Mouse (Mus musculus) cerebral cortex, adult 2 months (tissue): ENCODE data around the gene Aldh16a1.

ENCODE experiments used
- WGBS: fragments of 180-500 bp; shearing (Covaris S2); methylation state at CpG from one replicate; pipeline ENCODE4 v1.1.7; 2018; 5-methylcytosine and 5-hydroxymethylcytosine counted together

Aldh16a1 gene

GRCm38 (mm10) chr7:45179469-45179868 lies 25.1 kb upstream of the Aldh16a1 start, which contains the start of gene Gfy:
TSS of gene Gfy (minus strand) at chr7:45179569.
- WGBS: 43% methylated on average over 7 of the region's 7 CpGs

GRCm38 (mm10) chr7:45178550-45178949 lies 24.2 kb upstream of the Aldh16a1 start:
- 27% methylated on average over 7 of the region's 7 CpGs for WGBS

- 3% methylated on average over 31 of the region's 31 CpGs for WGBS
These were observed 22.0 kb upstream of the Aldh16a1 start for GRCm38 (mm10) chr7:45176356-45176755.

DNA sequence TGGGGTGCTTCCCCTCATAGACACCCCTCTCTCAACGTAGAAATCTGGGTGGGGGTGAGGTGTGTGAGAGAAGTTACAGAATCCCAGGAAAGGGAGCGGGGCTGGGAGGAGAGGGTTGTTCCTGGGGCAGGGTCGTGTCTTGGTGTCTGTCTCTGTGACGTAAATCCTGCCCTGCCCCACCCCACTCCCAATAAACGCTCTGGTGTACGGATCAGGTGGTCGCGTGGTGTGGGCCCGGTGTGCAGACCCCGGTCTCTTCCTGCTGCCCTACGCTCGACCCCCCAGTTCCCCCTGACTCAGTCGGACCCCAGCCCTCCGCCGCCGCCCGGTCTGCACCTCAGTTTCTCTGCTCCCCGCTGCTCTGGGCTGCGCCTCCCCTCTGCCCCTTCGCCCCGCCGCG lies 21.5 kb upstream of the Aldh16a1 start:
- 3% methylated on average over 23 of the region's 23 CpGs for WGBS

GRCm38 (mm10) chr7:45175398-45175797 lies 21.0 kb upstream of the Aldh16a1 start:
- 8% methylated on average over 13 of the region's 13 CpGs for WGBS

DNA sequence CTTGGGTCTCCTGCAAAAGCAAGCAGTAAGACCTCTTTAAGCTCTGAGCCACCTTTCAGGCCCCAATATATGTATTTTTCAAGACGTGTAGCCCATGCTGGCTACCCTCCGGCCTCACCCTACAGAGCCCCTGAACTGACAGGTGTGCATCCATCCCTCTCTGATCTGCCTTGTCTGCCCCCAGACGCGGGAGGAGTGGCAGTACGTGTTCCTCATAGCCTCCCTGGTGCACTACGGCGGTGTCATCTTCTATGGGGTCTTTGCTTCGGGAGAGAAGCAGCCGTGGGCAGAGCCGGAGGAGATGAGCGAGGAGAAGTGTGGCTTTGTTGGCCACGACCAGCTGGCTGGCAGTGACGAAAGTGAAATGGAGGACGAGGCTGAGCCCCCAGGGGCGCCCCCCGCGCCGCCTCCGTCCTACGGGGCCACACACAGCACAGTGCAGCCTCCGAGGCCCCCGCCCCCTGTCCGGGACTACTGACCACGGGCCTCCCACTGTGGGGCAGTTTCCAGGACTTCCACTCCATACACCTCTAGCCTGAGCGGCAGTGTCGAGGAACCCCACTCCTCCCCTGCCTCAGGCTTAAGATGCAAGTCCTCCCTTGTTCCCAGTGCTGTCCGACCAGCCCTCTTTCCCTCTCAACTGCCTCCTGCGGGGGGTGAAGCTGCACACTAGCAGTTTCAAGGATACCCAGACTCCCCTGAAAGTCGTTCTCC lies 20.3 kb upstream of the Aldh16a1 start:
- 6% methylated on average over 29 of the region's 29 CpGs for WGBS

- 67% methylated on average over 1 of the region's 1 CpGs for WGBS
These were observed 19.4 kb upstream of the Aldh16a1 start for GRCm38 (mm10) chr7:45173772-45174171.

DNA sequence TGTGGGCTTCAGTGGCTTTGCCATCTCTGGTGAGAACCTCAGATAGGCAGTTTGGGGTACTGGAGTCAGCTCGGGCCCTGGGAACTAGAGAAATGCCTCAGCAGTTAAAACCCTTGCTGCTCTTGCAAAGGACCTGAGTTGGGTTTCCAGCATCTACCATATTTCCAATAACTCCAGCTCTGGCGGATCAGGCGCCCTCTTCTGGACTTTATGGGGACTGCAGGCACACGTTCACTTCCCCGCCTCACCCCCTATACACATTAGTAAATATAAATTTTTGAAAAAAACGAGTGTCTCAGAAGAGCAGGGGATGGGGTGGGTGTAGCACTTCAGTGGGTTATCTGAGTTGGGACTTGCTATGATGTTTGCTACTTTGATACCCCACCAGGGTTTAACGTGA lies 18.6 kb upstream of the Aldh16a1 start:
- WGBS: 52% methylated on average over 7 of the region's 7 CpGs

GRCm38 (mm10) chr7:45169495-45169894 lies 15.1 kb upstream of the Aldh16a1 start:
- 73% methylated on average over 3 of the region's 3 CpGs for WGBS

DNA sequence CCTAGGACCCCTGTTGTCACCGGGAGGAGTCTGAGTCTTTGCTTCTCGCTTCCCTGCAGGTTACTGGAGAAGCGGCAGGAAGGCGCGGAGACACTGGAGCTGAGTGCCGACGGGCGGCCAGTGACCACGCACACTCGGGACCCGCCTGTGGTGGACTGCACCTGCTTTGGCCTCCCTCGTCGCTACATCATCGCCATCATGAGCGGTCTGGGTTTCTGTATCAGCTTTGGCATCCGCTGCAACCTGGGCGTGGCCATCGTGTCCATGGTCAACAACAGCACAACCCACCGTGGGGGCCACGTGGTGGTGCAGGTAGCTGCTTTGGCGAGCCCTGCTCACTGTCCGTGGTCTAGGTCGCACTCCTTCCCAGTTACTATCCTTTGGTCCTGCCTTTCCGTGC lies 14.3 kb upstream of the Aldh16a1 start:
- 7% methylated on average over 24 of the region's 24 CpGs for WGBS

- WGBS: 6% methylated on average over 19 of the region's 19 CpGs
These were observed 13.5 kb upstream of the Aldh16a1 start for GRCm38 (mm10) chr7:45167761-45168445.

DNA sequence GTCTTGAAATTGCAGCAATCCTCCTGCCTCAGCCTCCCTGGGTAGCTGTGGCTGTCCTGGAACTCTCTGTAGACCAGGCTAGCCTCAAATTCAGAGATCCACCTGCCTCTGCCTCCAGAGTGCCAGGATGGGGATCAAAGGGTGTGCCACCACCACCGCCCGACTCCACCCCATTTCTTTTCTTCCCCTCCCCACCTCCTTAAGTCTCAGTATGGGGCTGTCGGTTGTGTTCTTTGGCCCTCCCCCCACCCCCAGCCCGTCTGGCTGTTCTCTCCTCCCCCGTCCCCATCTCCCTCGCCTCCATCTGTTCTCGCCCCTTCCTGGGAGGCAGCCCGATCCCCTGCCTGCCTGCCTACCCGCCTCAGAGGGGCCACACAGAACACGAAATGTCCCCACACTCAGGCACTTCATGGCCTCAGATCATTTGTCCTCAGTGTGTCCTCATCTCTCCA lies 12.6 kb upstream of the Aldh16a1 start:
- 18% methylated on average over 10 of the region's 10 CpGs for WGBS

DNA sequence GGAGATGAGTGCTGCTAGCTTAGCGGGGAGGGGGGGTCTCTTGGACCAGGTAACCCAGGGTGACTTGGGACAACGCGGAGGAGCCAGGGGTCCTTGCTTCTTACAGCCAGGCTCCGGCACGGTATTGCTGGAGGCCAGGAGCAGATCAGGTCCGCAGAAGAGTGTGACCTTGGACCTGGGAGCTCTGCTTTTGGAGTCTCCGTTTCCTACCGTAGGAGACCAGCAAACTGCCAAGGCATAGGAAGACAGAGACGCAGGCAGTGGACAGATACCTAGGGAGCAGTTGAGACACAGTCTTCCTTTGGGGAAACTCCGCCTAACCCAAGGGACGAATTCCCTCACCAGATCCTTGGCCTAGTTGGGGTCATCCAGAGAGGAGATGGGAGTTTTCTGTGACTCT lies 11.3 kb upstream of the Aldh16a1 start:
- 40% methylated on average over 11 of the region's 11 CpGs for WGBS

- 41% methylated on average over 5 of the region's 5 CpGs for WGBS
These were observed 10.4 kb upstream of the Aldh16a1 start for GRCm38 (mm10) chr7:45164833-45165232.

DNA sequence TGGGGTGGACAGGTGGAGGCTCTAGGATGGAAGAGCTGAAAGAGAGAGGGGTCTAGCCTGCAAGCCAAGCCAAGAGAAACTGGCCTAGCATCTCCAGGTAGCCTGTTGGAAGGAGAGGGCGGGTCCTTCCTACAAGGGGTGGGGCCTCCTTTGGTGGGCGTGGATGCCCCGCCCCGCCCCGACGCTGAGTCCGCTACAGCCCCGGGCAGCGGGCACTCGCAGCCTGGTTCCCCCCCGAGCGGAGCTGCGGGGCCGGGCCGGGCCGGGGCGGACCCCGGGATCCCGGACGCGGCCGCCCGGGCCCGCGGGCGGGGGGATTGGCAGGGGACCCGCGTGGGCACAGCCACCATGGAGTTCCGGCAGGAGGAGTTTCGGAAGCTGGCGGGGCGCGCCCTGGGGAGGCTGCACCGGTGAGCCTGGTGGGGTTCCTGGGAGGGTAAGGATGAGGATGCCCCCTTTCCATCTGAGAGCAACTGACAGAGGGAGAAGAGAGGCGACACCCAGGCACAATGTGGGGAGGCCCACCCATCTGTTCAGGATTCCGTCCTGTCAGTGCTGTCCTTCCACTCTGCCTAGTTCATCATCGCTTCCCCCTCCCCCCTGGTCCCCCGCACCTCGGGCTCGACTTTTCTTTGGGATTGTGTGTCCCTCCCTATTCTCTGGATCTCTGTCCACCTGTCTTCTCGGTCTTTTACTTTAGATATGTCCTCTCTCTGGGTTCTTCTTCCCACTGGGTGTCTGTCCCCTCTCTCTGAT lies 9.5 kb upstream of the Aldh16a1 start, which contains the start of gene Slc17a7:
Gene Slc17a7 (plus strand): TSS at position 215 of the 756 bp plus-strand sequence.
- WGBS: 3% methylated on average over 41 of the region's 41 CpGs

GRCm38 (mm10) chr7:45162996-45163615 lies 8.7 kb upstream of the Aldh16a1 start:
- 65% methylated on average over 9 of the region's 9 CpGs for WGBS

GRCm38 (mm10) chr7:45162551-45162950 lies 8.2 kb upstream of the Aldh16a1 start:
- 14% methylated on average over 6 of the region's 6 CpGs for WGBS

DNA sequence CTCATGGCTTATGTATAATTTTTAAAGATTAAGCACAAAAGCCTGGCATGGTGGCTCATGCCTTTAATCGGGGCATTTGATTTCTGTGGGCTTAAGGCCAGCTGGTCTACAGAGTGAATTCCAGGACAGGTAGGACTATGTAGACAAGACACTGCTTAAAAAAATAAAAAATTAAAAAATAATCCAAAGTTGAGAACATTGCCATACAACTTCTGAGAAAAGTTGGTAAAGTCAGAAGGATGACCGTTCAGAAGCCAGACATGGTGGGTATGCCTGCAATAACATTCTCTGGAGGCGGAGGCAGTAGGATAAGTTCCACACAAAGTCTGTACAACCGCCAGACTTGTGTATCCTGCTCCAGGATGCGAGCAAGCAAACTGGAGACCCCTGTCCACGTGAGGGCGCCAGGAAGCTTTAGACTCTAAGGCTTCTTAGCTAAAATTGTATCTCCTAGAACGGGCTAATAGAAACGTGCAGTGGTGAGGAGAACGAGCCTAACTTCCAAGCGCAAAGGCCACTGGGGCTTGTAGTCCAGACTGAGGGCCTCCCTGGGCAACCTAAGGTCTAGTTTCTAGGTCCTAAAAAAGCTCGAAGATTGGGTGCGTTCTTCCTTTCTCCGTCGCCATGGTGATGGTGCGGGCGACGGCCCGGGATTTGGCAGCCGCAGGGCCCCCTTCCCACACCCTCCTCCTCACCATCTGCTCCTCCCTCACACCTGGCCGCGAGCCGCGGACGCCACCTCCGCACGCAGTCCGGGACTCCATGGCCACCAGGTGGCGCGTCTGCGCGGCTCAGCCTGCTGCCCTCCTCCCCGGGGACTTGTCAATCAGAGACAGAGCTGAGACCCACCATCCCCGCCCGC lies 7.5 kb upstream of the Aldh16a1 start:
- 3% methylated on average over 35 of the region's 35 CpGs for WGBS

DNA sequence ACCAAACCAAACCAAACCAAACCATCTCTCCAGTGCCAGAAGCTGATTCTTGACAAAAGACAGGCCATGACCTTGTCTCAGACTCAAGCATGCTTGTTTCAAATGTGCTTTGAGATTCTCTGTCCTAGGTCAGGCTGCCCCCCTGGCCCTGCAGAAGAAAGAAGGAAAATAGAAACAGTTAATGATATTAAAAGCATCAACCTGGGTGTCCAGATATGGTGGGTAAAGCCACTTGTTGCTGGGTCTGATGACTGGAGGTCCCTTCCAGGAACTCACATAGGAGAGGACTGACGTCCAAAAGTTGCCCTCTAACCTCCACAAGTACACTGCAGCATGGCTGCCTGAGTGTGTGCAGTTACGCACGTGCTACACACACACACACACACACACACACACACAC lies 6.5 kb upstream of the Aldh16a1 start:
- WGBS: 90% methylated on average over 3 of the region's 3 CpGs

DNA sequence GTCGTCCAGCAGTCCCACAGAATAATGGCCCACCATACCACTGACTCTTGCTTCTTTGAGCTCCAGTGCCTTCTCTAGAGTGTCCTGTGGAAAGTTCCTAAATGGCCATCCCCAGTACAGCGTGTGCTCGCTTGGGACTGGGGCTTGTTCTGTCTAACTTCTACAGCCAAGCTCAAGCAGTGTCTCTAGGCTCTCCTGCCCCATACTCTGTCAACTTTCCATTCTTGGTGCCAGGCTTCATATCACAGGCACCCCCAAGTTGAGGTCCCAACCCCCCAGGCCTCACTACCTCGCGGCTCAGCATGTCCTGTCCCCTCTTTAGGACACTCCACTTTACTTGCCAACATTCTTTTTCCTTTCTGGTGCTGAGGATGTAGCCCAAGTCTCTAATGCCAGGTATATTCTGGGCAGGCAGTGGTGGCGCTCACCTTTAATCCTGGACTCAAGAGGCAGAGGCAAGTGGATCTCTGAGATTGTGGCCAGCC lies 6.0 kb upstream of the Aldh16a1 start:
- 96% methylated on average over 6 of the region's 6 CpGs for WGBS

- 95% methylated on average over 6 of the region's 6 CpGs for WGBS
These were observed 4.6 kb upstream of the Aldh16a1 start for GRCm38 (mm10) chr7:45158991-45159390.
